Mouse (Mus musculus) T-helper 17 cell (primary cell): ENCODE measurements at regions not wholly inside any gene's neighbourhood (a gene's known extent, or its start where the extent isn't known, plus 50 kb on each side); places are given as distances from the start of the nearest gene placed in this dataset.
"Not testable (repeated sequence)": the region's sequence is repeated elsewhere in the genome, so short reads cannot be mapped to it uniquely, and the experiment has no call there.

Experiments
- in situ Hi-C, 2 experiments: fragments of 300-600 bp; cut with MboI, MseI; formaldehyde crosslinking; loops; 1 replicate in 1 of 2; 2 replicates in 1 of 2; pipeline ENCODE4 v1.15.1; 2025; ENCODE audit warnings: high pct_unique_total_duplicates in 2 of 2

DNA sequence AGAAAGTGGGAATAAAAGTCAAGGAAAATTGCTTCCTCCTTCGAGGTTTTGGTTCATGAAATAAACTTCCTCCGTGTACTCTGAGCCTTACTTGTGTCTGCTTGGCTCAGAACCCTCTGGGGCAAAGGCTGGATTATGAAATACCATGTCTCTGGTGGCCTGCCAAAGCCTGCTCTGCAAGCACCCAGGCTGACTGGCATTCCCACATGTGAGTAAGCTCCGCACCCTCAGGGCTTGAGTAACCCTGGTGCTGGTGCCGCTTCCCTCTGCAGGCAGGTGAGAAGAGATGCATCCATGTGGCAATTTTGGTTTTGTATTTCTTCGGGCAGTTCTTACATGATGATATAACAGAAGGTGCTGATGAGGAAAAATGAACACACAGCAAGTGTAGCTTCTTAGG is 66.0 kb downstream of the Nr2f2 start:
- in situ Hi-C loops = no loop called here

DNA sequence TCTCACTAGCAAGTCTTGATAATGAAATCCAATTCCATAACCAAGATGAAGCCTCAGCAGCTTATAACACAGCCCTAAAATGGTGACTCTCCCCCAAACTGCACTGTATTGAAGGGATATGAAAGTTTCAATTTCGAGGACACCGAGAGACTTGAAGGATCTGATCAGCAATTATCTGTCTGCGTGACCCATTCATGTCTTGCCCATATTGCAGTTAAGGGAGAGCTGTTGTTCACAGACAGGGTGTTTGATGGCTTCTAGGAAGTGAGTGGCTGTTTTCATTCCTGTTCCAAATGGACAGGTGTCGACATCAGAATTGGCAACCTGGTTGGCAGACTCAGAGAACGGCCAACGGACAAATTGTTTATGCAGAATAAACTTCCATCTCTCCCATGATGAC is 75.1 kb downstream of the Nr2f2 start:
- in situ Hi-C loops = no loop called here

DNA sequence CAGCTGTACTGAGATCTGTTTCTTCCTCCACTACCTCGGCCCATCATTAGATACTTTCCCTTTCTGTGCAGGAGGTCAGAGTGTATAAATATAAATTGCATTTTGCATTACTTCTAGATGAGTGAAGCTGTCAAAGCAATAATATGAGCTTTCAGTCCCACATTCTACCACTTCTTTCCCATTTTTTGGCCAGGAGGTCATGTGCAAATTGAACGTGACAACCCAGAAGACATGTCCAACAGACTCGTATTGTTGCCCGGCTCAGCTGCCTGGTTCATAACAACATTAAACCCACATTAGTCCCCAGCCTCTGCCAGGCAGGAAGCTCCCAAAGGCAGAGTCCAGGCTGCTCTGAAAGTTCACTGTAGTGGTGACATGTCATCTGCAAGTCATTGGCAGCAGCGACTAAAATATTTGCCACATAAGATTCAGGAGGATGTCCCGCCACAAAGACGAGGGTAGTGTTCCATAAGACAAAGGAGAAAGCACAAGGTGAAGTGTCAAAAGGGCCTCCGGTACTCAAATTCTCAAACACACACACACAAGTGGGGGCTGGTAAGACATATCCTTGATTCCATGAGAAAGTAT is 75.7 kb downstream of the Nr2f2 start:
- in situ Hi-C loops = no loop called here

DNA sequence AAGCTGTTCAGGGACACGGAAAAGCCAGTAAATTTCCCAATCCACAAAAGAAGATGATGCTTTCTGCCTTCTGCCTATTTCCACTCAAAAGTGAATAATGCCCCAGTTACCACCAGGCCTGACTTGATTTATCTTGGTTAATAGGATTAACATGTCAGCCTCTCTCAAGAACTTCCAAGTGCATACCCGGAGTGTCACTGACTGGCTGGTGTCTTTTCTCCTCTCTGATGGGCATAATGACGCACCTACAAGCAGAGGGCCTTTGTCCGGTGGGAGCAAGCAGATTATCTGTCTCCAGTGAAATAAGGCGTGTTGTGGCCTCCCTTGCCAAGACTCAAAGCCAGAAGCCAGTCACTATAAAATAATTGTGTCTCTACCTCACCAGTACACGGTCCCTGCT is 76.3 kb downstream of the Nr2f2 start:
- in situ Hi-C loops = no loop called here

DNA sequence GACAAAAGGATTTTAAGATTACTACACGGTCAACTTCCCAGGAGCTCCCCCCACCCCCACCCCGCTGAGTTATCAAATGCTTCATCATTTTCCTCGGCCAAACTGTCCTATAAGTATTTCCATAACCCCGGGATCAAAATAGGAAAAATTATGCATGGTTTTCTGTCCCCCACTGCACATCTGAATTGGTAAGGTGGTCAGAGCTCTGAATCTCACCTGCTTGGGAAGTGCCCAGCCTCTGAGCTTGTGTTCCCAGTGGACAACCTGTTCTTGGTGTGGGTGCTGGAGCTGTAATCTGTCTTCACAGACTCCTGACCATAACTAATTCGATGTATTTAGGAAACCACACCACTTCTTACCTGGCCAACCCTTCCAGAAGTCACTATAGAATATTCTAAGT is 77.9 kb downstream of the Nr2f2 start:
- in situ Hi-C loops = no loop called here

DNA sequence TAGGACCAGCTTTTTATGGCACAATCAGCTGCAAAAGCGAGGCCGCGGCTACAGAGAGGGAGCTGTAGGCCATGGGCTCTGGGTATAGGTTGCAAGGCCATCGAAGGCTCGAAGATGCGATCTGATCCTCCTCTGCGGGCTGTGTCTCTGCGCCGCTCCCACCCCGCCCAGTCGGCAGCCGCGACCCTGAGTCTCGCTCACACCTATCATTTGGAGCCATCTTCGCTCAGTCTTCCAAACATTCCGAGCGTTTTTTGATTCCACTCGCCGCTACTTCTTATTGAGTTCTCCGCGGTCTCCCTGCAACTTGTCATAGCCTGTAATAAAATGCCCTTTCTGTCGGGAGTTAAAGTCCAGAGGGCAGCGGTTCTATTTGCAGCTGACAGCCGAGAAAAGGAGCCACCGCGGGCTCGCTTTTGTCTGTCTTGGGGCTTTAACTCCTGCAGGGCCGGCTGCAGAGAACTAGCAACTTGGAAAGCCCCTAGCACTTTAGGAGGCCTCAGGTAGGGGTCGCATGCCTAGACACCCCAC is 78.6 kb downstream of the Nr2f2 start:
- in situ Hi-C loops = no loop called here

DNA sequence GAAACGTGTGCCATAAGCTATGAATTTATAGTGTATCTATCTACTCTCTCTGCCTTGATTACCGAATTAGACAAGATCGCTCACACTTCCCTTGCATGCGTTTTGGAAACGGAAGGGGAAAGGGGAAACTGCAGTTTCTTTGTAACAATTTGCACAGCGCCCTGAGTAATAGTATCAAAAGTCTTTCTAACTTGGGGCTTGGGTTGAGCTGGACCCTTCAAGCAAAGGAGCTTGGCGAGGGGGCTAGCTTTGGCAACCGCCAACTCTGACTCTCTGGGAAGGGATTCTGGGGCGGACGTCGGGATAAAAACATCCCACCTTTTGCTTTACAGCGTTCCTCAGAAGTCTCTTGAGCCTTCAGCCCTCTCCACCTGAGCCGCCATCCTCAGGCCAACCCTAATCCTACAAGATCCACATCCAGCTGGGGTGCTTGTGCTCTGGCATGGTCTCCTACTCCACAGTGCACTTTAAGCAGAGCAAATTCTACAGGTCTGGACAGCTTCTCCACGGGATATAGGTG is 79.6 kb downstream of the Nr2f2 start:
- in situ Hi-C loops = no loop called here

DNA sequence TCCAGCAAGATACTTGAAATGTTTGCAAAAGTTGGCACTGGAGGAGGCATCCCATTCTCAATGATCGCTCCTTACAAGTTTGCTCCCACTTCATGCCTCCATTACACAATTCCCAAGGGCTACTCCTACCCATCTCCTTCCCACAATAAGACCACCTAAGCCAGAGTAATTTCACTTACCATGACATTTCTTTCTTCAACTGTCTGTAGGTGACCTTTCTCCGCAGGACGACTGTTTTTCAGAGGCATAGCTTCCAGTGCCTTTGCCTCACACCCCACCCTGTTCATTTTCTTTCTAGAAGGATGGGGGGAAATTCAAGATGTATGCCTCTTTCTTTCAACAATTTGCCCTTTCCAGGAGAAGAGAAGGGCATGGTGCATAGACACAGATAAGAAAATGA is 81.2 kb downstream of the Nr2f2 start:
- in situ Hi-C loops = no loop called here

DNA sequence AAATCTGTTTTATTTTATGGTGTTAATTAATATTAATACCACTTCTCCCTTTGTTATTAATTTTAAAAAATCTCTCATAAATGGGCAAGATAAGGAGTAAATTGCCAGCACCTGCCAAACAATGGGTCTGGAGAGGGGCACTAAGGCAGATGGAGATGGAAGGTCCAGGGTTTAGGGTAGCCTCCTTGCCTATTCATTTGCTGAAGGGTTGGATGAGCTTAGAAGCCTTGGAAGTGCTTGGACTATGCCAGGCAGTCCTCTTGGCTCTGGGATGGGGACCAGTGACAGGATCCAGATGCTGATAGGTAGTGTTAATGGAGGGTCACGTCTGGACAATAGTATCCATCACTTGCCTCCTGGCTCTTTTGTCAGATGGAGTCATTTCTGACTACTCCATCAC is 82.7 kb downstream of the Nr2f2 start:
- in situ Hi-C loops = no loop called here

DNA sequence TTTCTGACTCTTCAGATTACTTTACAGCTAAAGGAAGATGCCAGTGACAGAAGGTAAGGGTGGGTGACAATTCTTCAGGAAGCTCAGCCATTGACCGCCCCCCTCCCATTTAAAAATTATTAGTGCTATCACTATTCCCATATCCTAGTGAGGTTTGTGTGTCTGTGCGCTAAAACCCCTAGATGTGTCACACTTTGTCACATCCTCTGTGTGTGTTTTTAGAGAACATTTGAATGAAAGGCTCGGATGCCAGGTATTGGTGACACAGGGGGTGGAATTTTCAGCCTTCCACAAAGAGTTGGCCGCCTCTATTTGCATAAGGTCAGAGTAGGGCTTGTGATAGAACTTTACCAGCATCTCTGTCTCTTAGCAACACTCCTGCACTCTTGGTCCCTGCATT is 83.4 kb downstream of the Nr2f2 start:
- in situ Hi-C loops = no loop called here

DNA sequence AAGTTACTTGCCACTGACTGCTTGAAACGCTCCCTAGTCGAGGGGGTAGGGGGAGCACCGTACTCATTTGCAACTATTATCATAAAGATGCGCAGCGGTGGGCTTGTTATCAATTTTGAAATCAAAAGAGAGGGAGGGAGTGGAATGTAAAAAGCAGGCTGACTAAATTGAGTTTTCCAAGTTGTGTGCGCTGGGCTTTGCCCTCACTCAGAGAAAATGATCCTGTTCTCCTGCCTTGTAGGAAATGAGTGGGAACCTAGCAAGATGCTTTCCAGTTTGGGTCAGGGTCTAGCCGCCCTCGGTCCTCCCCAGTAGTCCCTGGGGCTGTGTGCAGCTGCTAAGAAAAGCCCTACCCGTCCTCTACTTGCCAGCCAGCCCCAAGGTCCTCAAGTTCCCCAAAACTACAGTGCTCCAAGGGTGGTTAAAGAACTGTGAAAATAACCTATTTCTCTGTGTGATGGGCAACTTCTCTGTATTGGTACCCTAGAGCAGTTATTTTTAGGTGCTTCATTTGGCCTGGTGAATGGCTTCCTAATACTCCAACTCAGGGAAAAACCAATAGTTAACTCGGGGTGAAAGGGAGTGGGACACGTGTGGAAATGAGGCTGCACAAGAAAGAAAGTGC is 84.5 kb downstream of the Nr2f2 start:
- in situ Hi-C loops = no loop called here

DNA sequence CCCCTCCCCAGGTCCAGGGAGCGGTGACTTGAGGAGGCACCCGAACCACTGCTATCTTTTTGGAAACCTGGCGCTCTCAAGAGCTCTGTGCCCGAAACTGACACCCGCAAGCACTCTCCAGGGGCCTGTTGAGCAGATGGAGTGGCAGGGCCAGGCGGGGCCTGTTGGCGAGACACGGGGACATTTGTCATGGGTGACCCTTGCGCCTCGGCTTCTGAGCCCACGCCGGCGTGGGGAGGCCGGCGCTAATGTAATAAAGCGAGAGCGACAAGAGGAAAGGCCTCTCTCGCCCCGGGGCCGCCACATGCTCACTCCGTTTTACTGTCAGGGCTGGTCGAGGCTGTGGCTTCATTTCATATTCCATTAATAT is 85.2 kb downstream of the Nr2f2 start:
- in situ Hi-C loops = no loop called here

DNA sequence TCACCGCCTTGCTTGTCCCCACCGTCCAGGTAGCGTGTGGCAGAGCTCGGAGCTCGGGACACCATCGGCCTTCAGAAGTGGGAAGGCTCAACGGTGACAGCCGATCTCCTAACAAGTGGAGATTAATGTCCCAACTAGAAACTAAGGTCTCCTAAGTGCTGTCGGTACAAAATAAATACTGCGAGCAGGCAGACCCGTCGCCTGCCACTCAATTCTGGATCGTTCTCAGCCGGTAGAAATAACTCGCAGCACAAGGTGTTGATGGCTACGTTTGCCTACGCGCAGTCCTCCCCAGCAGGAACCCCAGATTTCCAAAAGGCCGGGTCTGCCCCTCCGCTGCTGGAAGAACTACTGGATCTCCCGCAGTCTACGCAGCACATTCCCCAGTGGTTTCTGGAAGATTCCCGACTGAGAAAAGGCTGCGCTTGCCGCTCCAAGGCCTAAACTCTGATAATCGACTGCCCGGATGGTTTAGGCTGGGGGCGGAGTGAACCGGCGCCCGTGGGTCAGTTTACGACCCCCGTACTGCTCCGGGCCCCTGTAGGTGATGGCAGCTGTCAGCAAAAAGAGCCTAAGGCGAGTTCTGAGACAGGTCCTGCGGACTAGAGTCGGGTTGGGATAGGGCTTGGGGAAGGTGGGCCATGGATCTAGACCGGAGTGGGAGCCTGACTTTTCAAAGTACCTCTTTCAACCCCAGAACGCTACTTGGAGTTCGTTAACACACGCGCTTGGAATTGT is 85.7 kb downstream of the Nr2f2 start:
- in situ Hi-C loops = no loop called here

DNA sequence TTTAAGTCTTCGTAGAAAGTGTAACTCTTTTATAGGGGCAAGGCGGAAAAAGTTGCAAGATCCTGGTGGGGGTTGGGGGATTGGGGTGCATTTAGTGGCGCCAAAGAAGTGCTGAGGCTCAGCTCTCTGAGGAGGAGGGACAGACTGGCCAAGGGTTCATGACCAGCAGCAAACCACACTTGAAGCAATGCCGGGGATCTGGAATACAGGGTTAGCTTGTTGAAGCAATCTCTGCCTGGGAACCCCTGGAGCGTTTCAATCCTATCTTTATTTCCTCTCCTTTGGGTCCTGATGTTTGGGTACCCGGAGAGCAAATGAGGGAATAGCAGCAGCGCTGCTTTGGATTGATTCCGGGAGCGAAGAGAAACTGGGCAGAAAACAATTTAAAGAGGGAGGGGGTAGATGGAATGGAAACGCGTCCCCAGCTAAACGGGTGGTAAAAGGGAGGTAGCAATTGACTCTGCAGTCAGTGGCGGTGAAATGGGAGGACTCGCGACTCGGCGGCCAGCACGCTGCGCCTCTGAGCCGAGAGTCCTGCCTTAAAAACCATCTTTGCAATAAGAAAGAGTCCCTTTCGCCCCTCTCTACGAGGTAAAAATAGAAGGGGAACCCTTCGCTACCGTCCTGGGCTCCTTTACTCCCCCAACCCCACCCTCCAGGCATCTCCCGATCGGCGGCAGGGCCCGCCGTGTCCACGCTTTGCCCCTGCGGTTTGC is 86.5 kb downstream of the Nr2f2 start:
- in situ Hi-C loops = no loop called here

DNA sequence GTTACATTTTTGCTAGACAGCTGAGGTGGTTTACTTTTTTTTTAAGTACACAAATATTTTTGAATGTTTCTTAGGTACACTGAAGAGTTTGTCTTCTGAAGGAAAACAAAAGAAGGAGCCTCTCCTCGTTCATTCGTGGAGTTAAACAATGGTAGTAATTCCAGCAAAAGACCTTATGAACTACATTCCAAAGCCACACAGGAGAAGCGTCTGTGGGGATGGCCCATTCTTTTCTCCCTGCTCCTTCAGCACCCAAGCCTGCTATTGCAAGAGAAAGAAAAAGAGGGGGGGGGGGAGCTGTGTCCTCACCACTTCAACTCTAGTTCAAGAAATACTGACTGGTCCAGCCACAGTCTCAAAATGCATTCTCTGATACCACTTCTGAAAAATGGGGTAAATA is 87.4 kb downstream of the Nr2f2 start:
- in situ Hi-C loops = no loop called here

DNA sequence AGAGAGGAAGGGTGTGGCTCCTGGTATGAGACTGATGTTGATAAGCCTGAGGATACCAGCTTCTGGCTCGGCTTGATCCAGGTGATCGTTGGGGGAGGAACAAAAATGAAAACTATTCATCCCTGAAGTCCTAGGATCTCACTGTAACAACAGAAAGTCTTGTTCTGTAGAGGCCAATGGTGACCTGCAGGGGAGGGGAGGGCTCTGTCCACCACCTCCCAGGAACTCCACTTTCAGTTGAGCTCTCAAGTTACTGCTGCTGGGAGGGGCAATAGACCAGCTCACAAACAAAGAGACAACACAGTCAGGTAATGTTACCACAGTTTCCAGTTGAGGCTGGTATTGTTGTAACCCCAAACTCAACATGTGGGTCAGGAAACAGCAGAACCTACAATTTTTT is 90.5 kb downstream of the Nr2f2 start:
- in situ Hi-C loops = no loop called here

DNA sequence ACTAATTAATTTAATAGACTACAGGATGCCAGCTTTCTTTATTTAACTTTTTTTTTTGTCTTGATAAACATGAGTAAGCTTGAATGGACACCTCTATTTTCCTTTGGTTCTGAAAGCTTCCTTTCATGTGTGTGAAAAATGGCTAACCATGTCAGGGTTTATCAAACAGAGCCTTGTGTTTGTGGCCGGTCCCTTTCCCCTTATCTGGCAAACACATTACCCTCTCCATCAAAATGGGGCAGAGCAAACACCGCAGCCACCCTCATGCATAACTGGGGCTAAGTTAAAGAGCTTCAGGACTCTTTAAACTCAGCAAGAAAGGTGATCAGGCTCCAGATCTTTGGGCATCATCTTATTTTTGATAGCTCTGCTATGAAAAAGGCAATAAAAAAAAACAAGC is 92.2 kb downstream of the Nr2f2 start:
- in situ Hi-C loops = no loop called here

DNA sequence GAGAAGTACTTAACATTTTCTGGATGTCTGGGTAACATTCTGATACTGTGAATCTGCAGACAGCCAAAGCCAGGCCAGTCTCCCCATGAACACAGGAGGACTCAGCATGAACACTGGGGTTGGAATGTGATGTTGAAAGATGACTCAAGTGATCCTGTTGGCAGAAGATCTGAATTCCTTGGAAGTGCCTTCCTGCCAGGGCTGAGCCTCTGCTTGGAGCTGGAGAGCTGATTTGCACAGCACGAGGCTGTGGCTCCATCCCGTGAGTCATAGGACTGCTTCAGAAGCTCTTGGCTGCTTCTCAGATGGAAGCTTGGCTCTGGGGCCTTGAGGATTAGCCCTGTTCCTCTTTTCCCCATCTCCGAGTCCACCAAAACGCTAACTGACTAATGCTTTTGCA is 99.5 kb downstream of the Nr2f2 start:
- in situ Hi-C loops = no loop called here

DNA sequence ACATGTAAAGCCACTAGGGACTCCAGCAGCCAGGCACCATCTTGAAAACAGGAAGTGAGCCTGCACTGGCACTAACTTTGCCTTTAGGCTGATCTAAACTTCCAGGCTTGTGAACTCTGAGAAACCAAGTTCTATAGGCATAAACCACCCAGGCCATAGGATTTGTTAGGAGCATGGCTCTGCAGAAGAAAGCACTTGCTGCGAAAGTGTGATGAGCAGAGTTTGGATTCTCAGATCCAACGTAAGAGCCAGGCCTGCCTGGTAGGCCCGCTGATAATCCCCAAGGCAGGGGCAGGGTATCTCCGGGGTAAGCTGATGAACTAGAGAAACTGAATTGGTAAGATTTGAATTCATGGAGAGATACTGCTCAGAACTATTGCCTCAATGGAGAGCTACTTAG is 109.7 kb downstream of the Nr2f2 start:
- in situ Hi-C loops = no loop called here

DNA sequence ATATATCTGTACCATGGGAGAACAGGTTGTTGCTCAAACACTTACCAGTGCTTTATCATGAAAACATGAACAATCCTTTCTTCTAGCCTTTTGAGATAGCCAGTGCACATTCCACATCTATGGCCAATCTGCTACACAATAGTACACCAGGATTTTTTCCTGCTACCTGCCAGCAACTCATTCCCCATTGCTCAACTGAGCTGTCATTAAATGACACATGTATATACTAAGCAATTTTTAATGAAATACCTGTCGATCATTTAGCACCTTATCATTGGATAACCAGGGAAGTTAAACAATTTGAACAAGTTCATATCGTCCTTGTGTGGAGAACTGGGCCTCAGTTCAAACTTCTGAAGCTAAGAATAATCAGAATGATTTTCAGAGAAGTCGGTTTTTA is 111.5 kb downstream of the Nr2f2 start:
- in situ Hi-C loops = no loop called here

DNA sequence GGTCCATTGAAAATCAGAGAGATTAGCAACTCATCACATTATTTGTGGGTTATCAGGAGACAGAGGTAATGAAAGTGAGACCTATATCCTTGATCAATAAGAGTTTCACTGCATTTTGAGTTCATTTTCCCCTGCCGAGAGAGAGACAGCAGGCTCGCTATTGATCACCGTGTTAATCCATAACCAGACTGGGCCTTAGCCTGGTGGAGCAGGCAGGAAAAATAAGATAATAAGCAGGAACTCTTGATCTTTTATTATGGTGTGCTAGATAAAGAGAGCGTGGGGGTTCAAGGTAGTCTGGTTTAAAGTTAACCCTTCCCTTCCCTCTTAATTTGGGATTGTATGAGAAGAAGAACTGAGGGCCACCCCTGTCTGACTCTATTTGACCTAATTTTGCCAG is 113.3 kb downstream of the Nr2f2 start:
- in situ Hi-C loops = no loop called here

DNA sequence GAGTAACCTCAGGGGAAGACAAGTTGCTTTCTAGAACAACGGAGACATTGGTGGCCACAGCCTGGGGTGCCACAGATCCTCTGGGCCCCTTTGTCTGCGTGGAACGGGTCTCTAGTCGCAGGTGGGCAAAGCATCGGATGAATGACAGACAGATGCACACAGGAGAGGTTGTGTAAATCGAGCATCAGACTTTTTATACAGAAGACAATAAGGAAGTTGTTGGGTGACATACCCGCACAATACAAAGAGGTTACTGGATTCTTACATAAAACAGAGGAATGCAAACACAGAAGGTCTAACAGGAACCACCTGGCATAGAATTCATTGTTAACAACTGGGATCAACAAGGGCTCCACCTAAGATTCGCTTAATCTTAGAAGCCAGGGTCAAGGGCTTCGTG is 127.5 kb downstream of the Nr2f2 start:
- in situ Hi-C loops = not testable (repeated sequence)
